Mouse (Mus musculus): ENCODE results near the gene Stx8. TPM values are rescaled to one million over a fixed set of nuclear protein-coding genes. Genes with fewer than 3 reads are reported as not detected.

The Stx8 gene
- polyA plus RNA-seq, 1 experiment from 2014 or later, result 47.2 TPM

DNA sequence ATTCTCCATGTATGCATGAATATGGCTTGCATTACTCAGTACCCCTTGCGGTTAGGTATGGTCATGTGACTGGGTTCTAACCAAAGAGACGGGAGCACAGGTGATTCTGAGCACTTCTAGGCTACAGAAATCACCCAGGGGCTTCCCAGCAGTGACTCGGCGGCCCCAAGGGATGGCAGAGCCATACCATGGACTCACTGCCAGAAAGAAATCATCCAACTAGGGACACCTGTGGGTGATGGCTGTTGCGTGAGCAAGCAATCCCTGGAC, 278.9 kb downstream of the Stx8 start:
- Histone ChIP-seq H3K9me3 (peaks cover 6% of the 10 kb centered on the region; the same call in 1 of the 2 replicates), H3K36me3 (replicated peaks) (peaks cover 31% of the 10 kb centered on the region), H3K27me3 (ENCODE audit: poor library complexity, severe bottlenecking) (peaks cover 91% of the 10 kb centered on the region), H3K4me3 (no peak overlapping the region), H3K27ac (no peak overlapping the region; the same call in 1 of the 2 replicates), H3K4me1 (peaks cover 36% of the 10 kb centered on the region)
- DNase-seq (ENCODE audit: extremely low spot score, low spot score), result no peak
- 93% methylated on average over 5 of the region's 5 CpGs for WGBS

DNA sequence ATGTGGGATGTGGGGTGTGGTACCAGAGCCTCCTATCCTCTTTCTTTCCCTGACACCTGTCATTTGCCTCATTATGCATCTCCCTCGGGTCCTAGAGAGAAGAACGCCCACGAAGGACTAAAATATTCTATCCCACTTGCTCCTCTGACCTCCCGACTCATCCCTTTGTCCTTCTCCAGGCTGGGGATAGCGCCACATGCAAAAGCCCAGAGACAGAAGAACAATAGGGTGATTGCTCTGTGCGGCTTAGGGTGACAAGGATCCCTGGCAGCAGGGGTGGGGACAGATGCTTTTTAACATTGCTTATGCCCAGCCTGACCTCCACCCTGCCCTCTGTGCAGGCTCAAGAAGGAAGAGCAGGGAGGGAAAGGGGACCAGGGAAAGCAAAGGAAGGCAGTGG, 281.9 kb downstream of the Stx8 start:
- Histone ChIP-seq H3K4me1 (peaks cover 29% of the 10 kb centered on the region), H3K27ac (0 out of 2 replicates have a peak overlapping the region, but pooled peaks have one; percentile 22), H3K36me3 (replicated peaks) (peaks cover 30% of the 10 kb centered on the region), H3K9me3 (no peaks in the 10 kb centered on the region; the same call in 1 of the 2 replicates), H3K4me3 (no peak overlapping the region), H3K27me3 (ENCODE audit: poor library complexity, severe bottlenecking) (peaks cover 62% of the 10 kb centered on the region)
- 13% methylated on average over 6 of the region's 6 CpGs for WGBS
- no peak for DNase-seq (ENCODE audit: extremely low spot score, low spot score)

DNA sequence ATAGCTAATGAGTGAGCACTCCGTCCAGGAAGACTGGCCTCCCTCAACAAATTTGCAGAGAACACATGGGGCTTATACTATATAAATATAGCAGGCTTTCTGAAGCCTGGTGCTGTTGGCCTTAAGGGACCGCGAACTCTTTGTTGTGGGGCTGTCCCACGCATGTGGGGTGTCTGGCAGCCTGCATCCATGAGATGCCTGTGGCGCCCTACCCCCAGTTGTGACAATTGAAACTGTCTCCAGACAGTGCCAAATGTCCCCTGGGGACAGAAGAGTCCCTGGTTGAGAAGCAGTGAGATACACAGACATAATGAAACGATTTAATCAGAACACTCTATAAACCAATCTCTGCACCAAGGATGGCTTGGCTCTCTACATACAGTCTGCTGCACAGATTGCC, 284.1 kb downstream of the Stx8 start:
- Histone ChIP-seq H3K36me3 (replicated peaks) (peaks cover 16% of the 10 kb centered on the region), H3K4me1 (peaks cover 13% of the 10 kb centered on the region), H3K27me3 (ENCODE audit: poor library complexity, severe bottlenecking) (peaks cover 40% of the 10 kb centered on the region), H3K27ac (no peak overlapping the region), H3K4me3 (no peak overlapping the region), H3K9me3 (no peaks in the 10 kb centered on the region)
- WGBS, result 86% methylated on average over 6 of the region's 6 CpGs
- no peak for DNase-seq (ENCODE audit: extremely low spot score, low spot score)

DNA sequence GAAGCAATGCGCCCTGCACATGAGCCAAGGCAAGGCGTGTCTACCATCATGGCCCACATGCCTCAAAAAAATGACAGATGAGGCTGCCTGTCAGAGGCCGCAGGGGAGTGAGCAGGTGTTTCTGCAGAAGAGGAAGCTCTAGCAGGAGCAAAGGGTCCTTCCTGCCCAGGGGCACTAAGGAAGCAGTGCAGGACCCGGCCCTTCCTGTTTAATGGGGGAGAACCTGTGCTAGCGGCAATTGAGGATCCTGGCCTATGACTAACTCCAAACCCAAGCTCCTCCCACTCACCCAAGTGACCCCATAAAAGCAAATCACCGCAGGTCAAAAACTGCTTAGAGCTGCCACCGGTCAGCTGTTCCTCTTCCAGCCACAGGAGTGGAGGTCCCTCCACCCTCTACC, 287.5 kb downstream of the Stx8 start:
- Histone ChIP-seq H3K27me3 (ENCODE audit: poor library complexity, severe bottlenecking) (peaks cover 6% of the 10 kb centered on the region; the same call in 1 of the 2 replicates), H3K36me3 (replicated peaks) (peaks cover 18% of the 10 kb centered on the region), H3K4me3 (no peak overlapping the region), H3K27ac (no peak overlapping the region), H3K4me1 (peaks cover 2% of the 10 kb centered on the region; the same call in 1 of the 2 replicates), H3K9me3 (no peaks in the 10 kb centered on the region)
- DNase-seq (ENCODE audit: extremely low spot score, low spot score), result no peak
- WGBS, result 88% methylated on average over 7 of the region's 7 CpGs

Small RNAs within 50 kb of the gene (microRNA-seq; reads per million reads assigned to microRNA genes)
- gene Mir6406, result not detected

Other genes with a start within 250 kb of the Stx8 start
- not detected in 2 replicates for gene Glp2r, start 195.0 kb upstream of the Stx8 start, polyA plus RNA-seq (2016; fragmentation: Nextera tagmentation; extraction: Ambion mirVana)
- gene Gsg1l2, start 191.6 kb upstream of the Stx8 start, polyA plus RNA-seq (2016; fragmentation: Nextera tagmentation; extraction: Ambion mirVana), result not detected in 2 replicates
- gene Dhrs7c, start 168.0 kb upstream of the Stx8 start, polyA plus RNA-seq (2016; fragmentation: Nextera tagmentation; extraction: Ambion mirVana), result not detected in 2 replicates
- gene Usp43, start 44.0 kb upstream of the Stx8 start, polyA plus RNA-seq (2016; fragmentation: Nextera tagmentation; extraction: Ambion mirVana), result 0.71 and 0.78 TPM in 2 replicates
- gene Cfap52, start 542 bp upstream of the Stx8 start, polyA plus RNA-seq (2016; fragmentation: Nextera tagmentation; extraction: Ambion mirVana), result 0.57 and 0.74 TPM in 2 replicates